Mouse (Mus musculus) layer of hippocampus, postnatal 14 days (tissue): Measurements from ENCODE around the gene Nfe2l2. TPM values are rescaled to one million over a fixed set of nuclear protein-coding genes. Genes with fewer than 3 reads are reported as not detected.

Experiments used
- microRNA-seq, 2 experiments: library from miRNA; unstranded; fragments of <30 nt; microRNA quantifications; one replicate each; pipeline ENCODE4 v1.2.0; 2021
- total RNA-seq, 2 experiments: library from RNA; stranded (reverse); gene quantifications; 2 replicates each; pipeline ENCODE4 v1.2.3; 2021

Nfe2l2 gene
- total RNA-seq, 2 experiments from 2014 or later, result 12.0 to 14.0 TPM

Small RNAs within 50 kb of the gene (microRNA-seq; reads per million reads assigned to microRNA genes)
- 0 reads per million in 2 experiments for gene Gm24574

Other genes with a start within 250 kb of the Nfe2l2 start
- 100 to 1,000 TPM; 316 to 327 TPM for gene Hnrnpa3, start 45.4 kb downstream of the Nfe2l2 start, total RNA-seq
- gene Agps, start 127.5 kb upstream of the Nfe2l2 start, total RNA-seq, result 10 to 100 TPM; 47.2 to 56.5 TPM
- gene Ttc30b, start 233.9 kb upstream of the Nfe2l2 start, total RNA-seq, result 10 to 100 TPM; 13.4 TPM